18 mouse cellular contexts compared by ENCODE assay signal in the genomic region with DNA sequence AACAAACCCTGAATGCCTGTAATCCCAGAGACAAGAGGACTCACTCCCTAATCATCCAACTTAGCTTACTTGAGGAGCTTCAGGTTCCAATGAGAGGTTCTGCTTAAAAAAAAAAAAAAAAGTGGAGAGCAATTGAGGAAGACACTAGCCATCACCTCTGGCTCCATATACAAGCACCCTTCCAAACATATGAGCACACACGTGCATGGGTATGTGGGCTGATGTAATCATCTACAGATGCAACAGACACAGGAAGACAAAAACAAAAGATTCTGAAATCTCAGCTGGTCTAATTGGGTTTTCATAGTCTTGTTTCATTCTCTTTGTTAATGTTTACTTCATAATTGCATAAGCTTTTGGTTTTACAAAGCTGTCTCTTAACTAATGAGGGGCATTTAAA. TPM values are rescaled to one million over a fixed set of nuclear protein-coding genes. Genes with fewer than 3 reads are reported as not detected.
DNase-seq lines count a peak whose midpoint lies in the region; ATAC-seq and TF ChIP-seq lines count a peak whose summit lies in the region.
"Had no signal": no experiment of that assay in that cellular context is flagged by ENCODE, and none has a peak within 500 bp of the region (broad histone marks: within the 10 kb centered on the region; RNA-seq: fewer than 3 reads in every experiment).

No protein-coding gene starts in this region.

- no peak for DNase-seq in gastrocnemius, adult 2 months
- no peak for DNase-seq in gastrocnemius, adult 8-10 months (ENCODE audit: low spot score in 2 of 2)
- no peak for DNase-seq in lung, embryonic 14.5 days
- no peak for DNase-seq in lung, adult 18-20 months
- DNase-seq in embryonic facial prominence, embryonic 10.5 days (ENCODE audit: low spot score), result no peak
- no peak for DNase-seq in thymus, postnatal 0 days (ENCODE audit: low spot score)
- no peak for DNase-seq in left cerebral cortex, postnatal 25 days (ENCODE audit: low spot score in 2 of 2)
- DNase-seq: adrenal gland, adult 8-10 months; gastrocnemius, postnatal 10 days; kidney, adult 9 months; thymus, adult 2 months had no signal

- H3K27me3 ChIP-seq in lung, embryonic 14.5 days (ENCODE audit: insufficient read depth, low read length), result no peaks in the 10 kb centered on the region
- H3K27me3 ChIP-seq in embryonic facial prominence, embryonic 10.5 days (replicated peaks; ENCODE audit: low read depth, poor library complexity, severe bottlenecking), result no peaks in the 10 kb centered on the region
- H3K27me3 ChIP-seq in liver, embryonic 15.5 days, result no peaks in the 10 kb centered on the region

- H3K4me1 ChIP-seq in lung, embryonic 14.5 days (ENCODE audit: insufficient read depth), result peaks cover 7% of the 10 kb centered on the region
- peaks cover 17% of the 10 kb centered on the region for H3K4me1 ChIP-seq in embryonic facial prominence, embryonic 10.5 days
- peaks cover 25% of the 10 kb centered on the region for H3K4me1 ChIP-seq in liver, embryonic 15.5 days (replicated peaks)

- H3K9me3 ChIP-seq in lung, embryonic 14.5 days (ENCODE audit: low read depth, low read length), result no peaks in the 10 kb centered on the region
- H3K9me3 ChIP-seq in embryonic facial prominence, embryonic 10.5 days, result no peaks in the 10 kb centered on the region
- no peaks in the 10 kb centered on the region for H3K9me3 ChIP-seq in liver, embryonic 15.5 days (replicated peaks)

- H3K4me2 ChIP-seq in lung, embryonic 14.5 days, result peak overlapping the region; percentile 77
- peak overlapping the region; percentile 91; the same call in 1 of the 2 replicates for H3K4me2 ChIP-seq in liver, embryonic 15.5 days

- TF ChIP-seq CTCF in gastrocnemius, adult 2 months (IDR thresholded peaks at IDR 0.05), result no peak
- TF ChIP-seq CTCF in lung, embryonic 14.5 days (IDR thresholded peaks at IDR 0.05; ENCODE audit: low read depth), result no peak

- intact Hi-C loops in gastrocnemius, adult 2 months (cut with DNase I), result loop anchor here (10.0 kb wide), 1 partner anchor 574 kb away; no protein-coding TSS in a partner anchor
- intact Hi-C loops in left cerebral cortex, postnatal 25 days (cut with DNase I), result no loop called here

- no peak for ATAC-seq in lung, embryonic 14.5 days (ENCODE audit: insufficient read depth)
- no peak for ATAC-seq in liver, embryonic 15.5 days (ENCODE audit: insufficient read depth)
- ATAC-seq: forebrain, embryonic 14.5 days had no signal

- H3K4me3 ChIP-seq in gastrocnemius, adult 2 months, result peak overlapping the region; percentile 94
- peak overlapping the region; percentile 82 for H3K4me3 ChIP-seq in lung, embryonic 14.5 days (ENCODE audit: low read depth, low read length)
- H3K4me3 ChIP-seq in embryonic facial prominence, embryonic 10.5 days, result peak overlapping the region; percentile 90
- peak overlapping the region; percentile 24 for H3K4me3 ChIP-seq in liver, embryonic 15.5 days (replicated peaks)

- H3K27ac ChIP-seq in gastrocnemius, adult 2 months, result no peak overlapping the region
- H3K27ac ChIP-seq in lung, embryonic 14.5 days (ENCODE audit: low read depth), result no peak overlapping the region
- no peak overlapping the region for H3K27ac ChIP-seq in embryonic facial prominence, embryonic 10.5 days (replicated peaks)
- no peak overlapping the region for H3K27ac ChIP-seq in liver, embryonic 15.5 days (replicated peaks)

- 66% methylated on average over 1 of the region's 1 CpGs for WGBS in lung, embryonic 14.5 days
- 81% methylated on average over 1 of the region's 1 CpGs for WGBS in embryonic facial prominence, embryonic 10.5 days
- WGBS in liver, embryonic 15.5 days (ENCODE audit: insufficient replicate concordance), result 47% methylated on average over 1 of the region's 1 CpGs

- no peak overlapping the region for H3K9ac ChIP-seq in lung, embryonic 14.5 days
- H3K9ac ChIP-seq in liver, embryonic 15.5 days, result no peak overlapping the region

- H3K36me3 ChIP-seq in lung, embryonic 14.5 days (ENCODE audit: insufficient read depth), result peaks cover 28% of the 10 kb centered on the region
- H3K36me3 ChIP-seq in embryonic facial prominence, embryonic 10.5 days (replicated peaks), result peaks cover 44% of the 10 kb centered on the region
- H3K36me3 ChIP-seq in liver, embryonic 15.5 days (replicated peaks), result peaks cover 10% of the 10 kb centered on the region

RNA-seq across cellular contexts. Expression of gene Esf1, which starts 1.3 kb away (rescaled TPM):
- 10 to 100 TPM; 12.1 to 12.9 TPM for total RNA-seq in gastrocnemius, adult 2 months (2021)
- 10 to 100 TPM; 10.1 to 12.1 (median 11.2) TPM for total RNA-seq in gastrocnemius, adult 8-10 months (2022)
- 28.0 and 28.1 TPM in 2 replicates for polyA plus RNA-seq in lung, embryonic 14.5 days (2014; fragmentation: Nextera tagmentation; extraction: Ambion mirVana)
- 29.8 and 33.2 TPM in 2 replicates for polyA plus RNA-seq in embryonic facial prominence, embryonic 10.5 days (2016; fragmentation: Nextera tagmentation; extraction: Ambion mirVana)
- 7.9 and 9.2 TPM in 2 replicates for polyA plus RNA-seq in liver, embryonic 15.5 days (2015; fragmentation: Nextera tagmentation; extraction: Ambion mirVana)
- polyA plus RNA-seq in thymus, postnatal 0 days (2015; fragmentation: Nextera tagmentation; extraction: Ambion mirVana), result 17.6 and 24.6 TPM in 2 replicates
- total RNA-seq in left cerebral cortex, postnatal 25 days (2021), result 10 to 100 TPM; 20.9 to 24.5 TPM

RNA-seq across cellular contexts. Expression of gene Ndufaf5, which starts 1.4 kb away (rescaled TPM):
- total RNA-seq in gastrocnemius, adult 2 months (2021), result 10 to 100 TPM; 36.1 to 45.8 TPM
- 10 to 100 TPM; 36.5 to 45.3 (median 40.5) TPM for total RNA-seq in gastrocnemius, adult 8-10 months (2022)
- 22.6 and 24.9 TPM in 2 replicates for polyA plus RNA-seq in lung, embryonic 14.5 days (2014; fragmentation: Nextera tagmentation; extraction: Ambion mirVana)
- 26.7 and 28.7 TPM in 2 replicates for polyA plus RNA-seq in embryonic facial prominence, embryonic 10.5 days (2016; fragmentation: Nextera tagmentation; extraction: Ambion mirVana)
- polyA plus RNA-seq in liver, embryonic 15.5 days (2015; fragmentation: Nextera tagmentation; extraction: Ambion mirVana), result 6.2 and 8.3 TPM in 2 replicates
- 20.5 and 21.5 TPM in 2 replicates for polyA plus RNA-seq in thymus, postnatal 0 days (2015; fragmentation: Nextera tagmentation; extraction: Ambion mirVana)
- 10 to 100 TPM; 49.9 to 52.4 TPM for total RNA-seq in left cerebral cortex, postnatal 25 days (2021)

RNA-seq across cellular contexts. Expression of gene Gm17374, which starts 17.2 kb away (rescaled TPM):
- total RNA-seq in gastrocnemius, adult 2 months (2021), result not detected
- total RNA-seq in gastrocnemius, adult 8-10 months (2022), result not detected
- not detected in 2 replicates for polyA plus RNA-seq in lung, embryonic 14.5 days (2014; fragmentation: Nextera tagmentation; extraction: Ambion mirVana)
- polyA plus RNA-seq in embryonic facial prominence, embryonic 10.5 days (2016; fragmentation: Nextera tagmentation; extraction: Ambion mirVana), result not detected in 2 replicates
- not detected in 2 replicates for polyA plus RNA-seq in liver, embryonic 15.5 days (2015; fragmentation: Nextera tagmentation; extraction: Ambion mirVana)
- not detected in 2 replicates for polyA plus RNA-seq in thymus, postnatal 0 days (2015; fragmentation: Nextera tagmentation; extraction: Ambion mirVana)
- not detected for total RNA-seq in left cerebral cortex, postnatal 25 days (2021)
- total RNA-seq: adrenal gland, adult 8-10 months; common myeloid progenitor, adult 5-6 weeks; gastrocnemius, postnatal 10 days; hematopoietic stem cell, adult 5-6 weeks; left cerebral cortex, postnatal 36 days; megakaryocyte-erythroid progenitor cell, adult 5-6 weeks had no signal
- polyA plus RNA-seq: forebrain, embryonic 14.5 days; neural tube, embryonic 14.5 days; thymus, adult 2 months had no signal

Comparison
In these comparisons a context has a peak if more than half of its experiments do, and no peak if none do; other contexts are left out.
1. H3K4me3 ChIP-seq: peak in every context shown above with its lines; median percentile 94 in gastrocnemius, adult 2 months; 90 in embryonic facial prominence, embryonic 10.5 days; 82 in lung, embryonic 14.5 days; 24 in liver, embryonic 15.5 days.